Mouse (Mus musculus) C2C12 (cell line): ENCODE results near the gene Mogat2.

ENCODE experiments used
- CTCF ChIP-seq: IDR thresholded peaks from one replicate; pipeline ENCODE4 v1.5.1; 2011; ENCODE audit not compliant: control insufficient read depth, insufficient read depth, insufficient read length
- MAX ChIP-seq: IDR thresholded peaks from one replicate; pipeline ENCODE4 v1.6.1; 2011; ENCODE audit warnings: mild to moderate bottlenecking, control low read depth
- MYOD1 ChIP-seq: IDR thresholded peaks from one replicate; pipeline ENCODE4 v1.6.1; 2011; ENCODE audit warnings: low read depth; ENCODE audit not compliant: control insufficient read depth, insufficient read length
- MYOG ChIP-seq: IDR thresholded peaks from one replicate; pipeline ENCODE4 v1.6.1; 2011; ENCODE audit not compliant: control insufficient read depth, insufficient read length; ENCODE audit errors: extremely low read depth
- USF1 ChIP-seq: IDR thresholded peaks from one replicate; pipeline ENCODE4 v1.6.1; 2011; ENCODE audit warnings: low read depth, mild to moderate bottlenecking, control low read depth, moderate library complexity

- TF ChIP-seq CTCF (no peak), MAX (no peak), MYOD1 (no peak), USF1 (no peak), MYOG (no peak)
Measured at GRCm38 (mm10) chr7:99200290-99200689, 38.1 kb downstream of the Mogat2 start.
